Mouse (Mus musculus) CH12.LX (cell line): ENCODE results near the gene P4hb. TPM values are rescaled to one million over a fixed set of nuclear protein-coding genes. Genes with fewer than 3 reads are reported as not detected.

Experiments
- DNase-seq: peaks from one replicate; pipeline ENCODE4 v3.0.0-alpha.2; 2013; ENCODE audit errors: extremely low read depth
- H3K27ac ChIP-seq: 2 replicates; pipeline ENCODE4 v1.5.1; 2012; ENCODE audit warnings: low read depth, mild to moderate bottlenecking, control low read depth, moderate library complexity; ENCODE audit not compliant: insufficient read depth
- H3K27me3 ChIP-seq: replicated peaks from 2 replicates; pipeline ENCODE3; 2012; ENCODE audit warnings: inconsistent platforms
- H3K36me3 ChIP-seq, 2 experiments: replicated peaks in 1 of 2; 2 replicates each; pipeline versions ENCODE3 to v1.6.1; 2012; ENCODE audit warnings: inconsistent platforms in 1 of 2, low read length in 1 of 2, mild to moderate bottlenecking in 1 of 2, mixed read lengths in 1 of 2, moderate library complexity in 1 of 2; ENCODE audit not compliant: control insufficient read depth in 1 of 2, insufficient read depth in 1 of 2
- H3K4me1 ChIP-seq, 2 experiments: 2 replicates each; pipeline ENCODE4 v1.6.1; 2012; ENCODE audit warnings: inconsistent platforms in 1 of 2, moderate library complexity in 1 of 2; ENCODE audit not compliant: insufficient read depth in 2 of 2, control insufficient read depth in 1 of 2
- H3K4me2 ChIP-seq: 2 replicates; pipeline ENCODE4 v1.6.1; 2012; ENCODE audit warnings: low read depth, mild to moderate bottlenecking, control low read depth; ENCODE audit not compliant: poor library complexity, insufficient read depth, severe bottlenecking
- H3K4me3 ChIP-seq, 3 experiments: fragments of 150-350 bp in 1 of 3; sonication (generic) in 1 of 3; replicated peaks in 1 of 3; 2 replicates each; pipeline versions ENCODE3 to v1.5.1; 2011 to 2012; ENCODE audit warnings: low read depth in 2 of 3, low read length in 2 of 3, mild to moderate bottlenecking in 2 of 3, moderate library complexity in 2 of 3, control low read depth in 1 of 3, improper control_type of control experiment in 1 of 3, inconsistent platforms in 1 of 3, mixed read lengths in 1 of 3; ENCODE audit not compliant: poor library complexity in 1 of 3
- H3K79me2 ChIP-seq: replicated peaks from 2 replicates; pipeline ENCODE4 v1.6.1; 2012; ENCODE audit warnings: mild to moderate bottlenecking, moderate library complexity; ENCODE audit not compliant: control insufficient read depth, poor library complexity, insufficient read depth, severe bottlenecking; ENCODE audit errors: extremely low read depth
- H3K9ac ChIP-seq: 2 replicates; pipeline ENCODE4 v1.6.1; 2012; ENCODE audit warnings: low read depth, mild to moderate bottlenecking, control low read depth, moderate library complexity; ENCODE audit not compliant: insufficient read depth
- H3K9me3 ChIP-seq: replicated peaks from 2 replicates; pipeline ENCODE3; 2012; ENCODE audit warnings: low read length, inconsistent platforms, mixed read lengths
- CHD1 ChIP-seq: IDR thresholded peaks from 2 replicates; pipeline ENCODE4 v1.6.1; 2012; ENCODE audit warnings: low read depth, low read length, improper control_type of control experiment, inconsistent platforms
- CTCF ChIP-seq, 2 experiments: IDR thresholded peaks in 1 of 2; conservative IDR thresholded peaks in 1 of 2; 2 replicates each; pipeline ENCODE4 v1.5.1; 2011 to 2012; ENCODE audit warnings: low read depth in 2 of 2, low read length in 2 of 2, improper control_type of control experiment in 1 of 2, inconsistent platforms in 1 of 2, mild to moderate bottlenecking in 1 of 2, moderate library complexity in 1 of 2
- E2F4 ChIP-seq: IDR thresholded peaks from 2 replicates; pipeline ENCODE4 v1.6.1; 2011; ENCODE audit warnings: low read depth, low read length, improper control_type of control experiment; ENCODE audit not compliant: insufficient replicate concordance
- ELF1 ChIP-seq: IDR thresholded peaks from 2 replicates; pipeline ENCODE4 v1.6.1; 2014; ENCODE audit warnings: low read depth, mild to moderate bottlenecking, inconsistent platforms, low read length, improper control_type of control experiment
- EP300 ChIP-seq: IDR thresholded peaks from 2 replicates; pipeline ENCODE4 v1.6.1; 2011; ENCODE audit warnings: low read length, improper control_type of control experiment
- ETS1 ChIP-seq: conservative IDR thresholded peaks from 2 replicates; pipeline ENCODE4 v1.6.1; 2012; ENCODE audit warnings: low read depth, mild to moderate bottlenecking, inconsistent platforms, low read length, improper control_type of control experiment, moderate library complexity
- GABPA ChIP-seq: IDR thresholded peaks from 2 replicates; pipeline ENCODE4 v1.6.1; 2012; ENCODE audit warnings: low read depth, low read length, improper control_type of control experiment, inconsistent platforms; ENCODE audit not compliant: insufficient replicate concordance
- HCFC1 ChIP-seq: IDR thresholded peaks from 2 replicates; pipeline ENCODE4 v1.6.1; 2012; ENCODE audit warnings: low read depth, mild to moderate bottlenecking, inconsistent platforms, low read length, improper control_type of control experiment
- IRF4 ChIP-seq: IDR thresholded peaks from 2 replicates; pipeline ENCODE4 v1.6.1; 2014; ENCODE audit warnings: low read depth, mild to moderate bottlenecking, inconsistent platforms, low read length, improper control_type of control experiment
- JUN ChIP-seq: IDR thresholded peaks from 2 replicates; pipeline ENCODE4 v1.6.1; 2011; ENCODE audit warnings: low read depth, mild to moderate bottlenecking, low read length, improper control_type of control experiment, moderate library complexity; ENCODE audit not compliant: insufficient read depth
- JUND ChIP-seq: conservative IDR thresholded peaks from 2 replicates; pipeline ENCODE4 v1.6.1; 2011; ENCODE audit warnings: low read depth, low read length, improper control_type of control experiment
- KAT2A ChIP-seq: IDR thresholded peaks from 2 replicates; pipeline ENCODE4 v1.6.1; 2012; ENCODE audit warnings: low read length, improper control_type of control experiment, inconsistent platforms; ENCODE audit not compliant: insufficient replicate concordance
- MAX ChIP-seq: IDR thresholded peaks from 2 replicates; pipeline ENCODE4 v1.6.1; 2011; ENCODE audit warnings: low read length, improper control_type of control experiment
- MEF2A ChIP-seq: IDR thresholded peaks from 2 replicates; pipeline ENCODE4 v1.6.1; 2014; ENCODE audit warnings: low read depth, mild to moderate bottlenecking, inconsistent platforms, low read length, improper control_type of control experiment, borderline replicate concordance
- MXI1 ChIP-seq: IDR thresholded peaks from 2 replicates; pipeline ENCODE4 v1.6.1; 2011; ENCODE audit warnings: mild to moderate bottlenecking, low read depth, low read length, improper control_type of control experiment
- MYC ChIP-seq: IDR thresholded peaks from 2 replicates; pipeline ENCODE4 v1.6.1; 2011; ENCODE audit warnings: low read depth, mild to moderate bottlenecking, improper control_type of control experiment, low read length
- NELFE ChIP-seq: IDR thresholded peaks from 2 replicates; pipeline ENCODE4 v1.6.1; 2011; ENCODE audit warnings: low read depth, low read length, improper control_type of control experiment
- NRF1 ChIP-seq: IDR thresholded peaks from 2 replicates; pipeline ENCODE4 v1.6.1; 2014; ENCODE audit warnings: low read depth, mild to moderate bottlenecking, inconsistent platforms, low read length, improper control_type of control experiment, moderate library complexity
- PAX5 ChIP-seq: IDR thresholded peaks from 2 replicates; pipeline ENCODE4 v1.6.1; 2012; ENCODE audit warnings: low read length, inconsistent platforms, mixed read lengths
- POLR2A ChIP-seq: IDR thresholded peaks from 2 replicates; pipeline ENCODE4 v1.6.1; 2011; ENCODE audit warnings: low read depth, mild to moderate bottlenecking, improper control_type of control experiment, low read length
- POLR2AphosphoS2 ChIP-seq: IDR thresholded peaks from 2 replicates; pipeline ENCODE4 v1.6.1; 2011; ENCODE audit warnings: low read depth, low read length, improper control_type of control experiment
- RAD21 ChIP-seq: IDR thresholded peaks from 2 replicates; pipeline ENCODE4 v1.6.1; 2011; ENCODE audit warnings: low read depth, mild to moderate bottlenecking, low read length, improper control_type of control experiment, moderate library complexity
- RCOR1 ChIP-seq: conservative IDR thresholded peaks from 2 replicates; pipeline ENCODE4 v1.6.1; 2012; ENCODE audit warnings: low read depth, mild to moderate bottlenecking, inconsistent platforms, low read length, improper control_type of control experiment
- SIN3A ChIP-seq: IDR thresholded peaks from 2 replicates; pipeline ENCODE4 v1.6.1; 2012; ENCODE audit warnings: low read length, improper control_type of control experiment, inconsistent platforms
- SMC3 ChIP-seq: IDR thresholded peaks from 2 replicates; pipeline ENCODE4 v1.6.1; 2011; ENCODE audit warnings: low read depth, low read length, improper control_type of control experiment
- TCF12 ChIP-seq: IDR thresholded peaks from 2 replicates; pipeline ENCODE4 v1.6.1; 2014; ENCODE audit warnings: low read depth, mild to moderate bottlenecking, inconsistent platforms, low read length, improper control_type of control experiment
- UBTF ChIP-seq: IDR thresholded peaks from 2 replicates; pipeline ENCODE4 v1.6.1; 2012; ENCODE audit warnings: low read depth, mild to moderate bottlenecking, inconsistent platforms, low read length, improper control_type of control experiment, moderate library complexity
- USF2 ChIP-seq: conservative IDR thresholded peaks from 2 replicates; pipeline ENCODE4 v1.6.1; 2011; ENCODE audit warnings: low read depth, low read length, improper control_type of control experiment
- ZKSCAN1 ChIP-seq: IDR thresholded peaks from 2 replicates; pipeline ENCODE4 v1.6.1; 2012; ENCODE audit warnings: low read depth, inconsistent platforms, low read length, improper control_type of control experiment, borderline replicate concordance
- ZMIZ1 ChIP-seq: IDR thresholded peaks from 2 replicates; pipeline ENCODE4 v1.6.1; 2012; ENCODE audit warnings: low read depth, mild to moderate bottlenecking, inconsistent platforms, low read length, improper control_type of control experiment
- ZNF384 ChIP-seq: IDR thresholded peaks from 2 replicates; pipeline ENCODE4 v1.6.1; 2012; ENCODE audit warnings: low read depth, low read length, improper control_type of control experiment, inconsistent platforms
- dilution Hi-C: fragments of 300-500 bp; cut with MboI; formaldehyde crosslinking; loops from 2 replicates; pipeline ENCODE4 v1.14.3; 2020; ENCODE audit warnings: low sequenced_read_pairs; ENCODE audit not compliant: extremely low pct_unique_long_range_greater_than_20kb, extremely low pct_ligation_motif_present
- in situ Hi-C: fragments of 300-500 bp; cut with MboI; formaldehyde crosslinking; loops from 3 replicates; pipeline ENCODE4 v1.14.3; 2019; ENCODE audit warnings: low sequenced_read_pairs, low pct_ligation_motif_present, low pct_unique_long_range_greater_than_20kb, mixed read lengths
- polyA plus RNA-seq: library from polyadenylated mRNA; unstranded; fragments of >175 nt; gene quantifications from 2 replicates; pipeline ENCODE4 v1.2.1, GENCODE M21; 2012; ENCODE audit warnings: low read depth; ENCODE audit not compliant: insufficient read length
- total RNA-seq, 2 experiments: library from RNA; depleted of rRNA; stranded (reverse); fragments of 300-350 nt in 1 of 2; fragments of >200 nt in 1 of 2; gene quantifications; 2 replicates each; pipeline ENCODE4 v1.2.3; 2012 to 2014

The P4hb gene
- total and polyA plus RNA-seq, 3 experiments: 486 to 644 (median 531) TPM

DNA sequence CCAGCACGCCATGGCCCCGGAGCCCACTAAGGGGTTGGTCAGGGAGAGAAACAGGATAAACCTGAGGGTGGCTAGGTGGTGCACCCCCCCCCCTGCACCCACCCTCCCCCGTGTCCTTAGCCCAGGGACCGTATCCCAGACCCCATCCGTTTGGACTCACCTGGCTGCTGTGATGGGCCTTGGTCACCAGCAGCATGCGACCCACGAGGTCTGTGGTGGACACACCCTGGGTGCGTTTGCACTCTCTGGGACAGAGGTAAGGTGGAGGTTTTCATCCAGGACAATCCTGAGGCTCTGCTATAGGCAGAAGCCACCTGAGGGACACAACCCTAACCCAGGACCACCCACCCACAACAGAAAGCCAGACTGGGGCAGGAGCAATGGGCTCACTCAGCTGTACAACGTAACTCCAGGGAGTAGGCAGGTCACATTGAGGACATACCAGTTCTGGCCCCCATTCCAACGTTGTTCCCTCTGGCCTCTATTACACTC, 40.5 kb upstream of the P4hb start:
- no peak for DNase-seq
- Histone ChIP-seq H3K79me2 (peaks cover 22% of the 10 kb centered on the region), H3K9me3 (no peaks in the 10 kb centered on the region), H3K4me3 (no peak overlapping the region), H3K36me3 (peaks cover 62 to 79% of the 10 kb centered on the region in 2 experiments), H3K4me2 (no peak overlapping the region), H3K27me3 (no peaks in the 10 kb centered on the region), H3K4me1 (peaks cover 8 to 41% of the 10 kb centered on the region in 2 experiments), H3K9ac (no peak overlapping the region), H3K27ac (no peak overlapping the region)
- dilution Hi-C loops (no loop called here), in situ Hi-C loops (no loop called here)
- no peak for TF ChIP-seq NELFE
- TF ChIP-seq IRF4: no peak
- no peak for TF ChIP-seq MXI1
- no peak for TF ChIP-seq NRF1
- TF ChIP-seq ZMIZ1: no peak
- TF ChIP-seq UBTF: no peak
- no peak for TF ChIP-seq JUN
- TF ChIP-seq GABPA: no peak

DNA sequence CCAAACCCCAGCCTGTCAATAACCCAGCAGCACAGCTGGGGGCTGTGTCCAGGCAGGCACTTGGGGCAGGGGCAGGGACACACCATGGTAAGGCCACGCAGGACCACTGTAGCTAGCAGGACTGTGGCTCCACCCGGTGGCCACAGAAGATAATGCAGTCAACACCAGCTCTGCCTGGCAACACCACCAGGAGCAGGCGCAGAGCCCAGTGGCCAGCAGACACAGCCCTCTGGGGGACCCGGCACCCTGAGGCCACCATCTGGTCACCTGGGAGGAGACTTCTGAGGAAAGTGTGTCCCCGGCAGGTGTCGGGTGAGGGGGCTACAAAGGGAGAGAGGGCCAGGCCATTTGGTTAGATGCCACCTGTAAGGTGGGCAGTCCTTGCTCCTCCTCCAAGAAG, 39.7 kb upstream of the P4hb start:
- dilution Hi-C loops: no loop called here
- Histone ChIP-seq H3K27ac (no peak overlapping the region), H3K36me3 (peaks cover 61 to 80% of the 10 kb centered on the region in 2 experiments)
- TF ChIP-seq MEF2A: no peak
- TF ChIP-seq ELF1: no peak
- TF ChIP-seq IRF4: no peak
- TF ChIP-seq JUND: no peak
- TF ChIP-seq KAT2A: no peak
- TF ChIP-seq MAX: no peak
- 0 out of 2 replicates have a peak, but pooled peaks have one; percentile 17 for TF ChIP-seq NRF1
- TF ChIP-seq USF2: no peak
- no peak for TF ChIP-seq CHD1
- TF ChIP-seq NELFE: no peak; the same call in 1 of the 2 replicates
- no peak for TF ChIP-seq PAX5
- TF ChIP-seq CTCF (conservative IDR thresholded peaks at IDR 0.05 in 1 of 2, IDR thresholded peaks at IDR 0.05 in 1 of 2; ENCODE audit: low read depth in 2 of 2, low read length in 2 of 2): peak; percentile 40 to 82; a peak in 2 of 4 replicates
- TF ChIP-seq POLR2A: no peak
- no peak for TF ChIP-seq TCF12
- TF ChIP-seq RAD21: peak; percentile 73
- TF ChIP-seq UBTF: no peak
- no peak for TF ChIP-seq SIN3A
- TF ChIP-seq E2F4: no peak
- no peak for TF ChIP-seq ZKSCAN1
- TF ChIP-seq SMC3: peak; percentile 73
- no peak for TF ChIP-seq MXI1
- no peak for TF ChIP-seq EP300
- no peak for TF ChIP-seq ETS1
- no peak for TF ChIP-seq POLR2AphosphoS2
- no peak for TF ChIP-seq RCOR1
- no peak for TF ChIP-seq HCFC1
- TF ChIP-seq ZNF384: no peak
- no peak for TF ChIP-seq MYC
- TF ChIP-seq, all 38 proteins: peak for 4
- H3K4me2 ChIP-seq: no peak overlapping the region
- peaks cover 8 to 34% of the 10 kb centered on the region in 2 experiments for H3K4me1 ChIP-seq
- no peaks in the 10 kb centered on the region for H3K9me3 ChIP-seq
- no peak overlapping the region for H3K9ac ChIP-seq
- H3K79me2 ChIP-seq: peaks cover 22% of the 10 kb centered on the region
- no peaks in the 10 kb centered on the region for H3K27me3 ChIP-seq
- peak; percentile 67 for DNase-seq
- in situ Hi-C loops: no loop called here
- H3K4me3 ChIP-seq: no peak overlapping the region
